19 mouse cellular contexts compared by ENCODE assay signal in the genomic region with DNA sequence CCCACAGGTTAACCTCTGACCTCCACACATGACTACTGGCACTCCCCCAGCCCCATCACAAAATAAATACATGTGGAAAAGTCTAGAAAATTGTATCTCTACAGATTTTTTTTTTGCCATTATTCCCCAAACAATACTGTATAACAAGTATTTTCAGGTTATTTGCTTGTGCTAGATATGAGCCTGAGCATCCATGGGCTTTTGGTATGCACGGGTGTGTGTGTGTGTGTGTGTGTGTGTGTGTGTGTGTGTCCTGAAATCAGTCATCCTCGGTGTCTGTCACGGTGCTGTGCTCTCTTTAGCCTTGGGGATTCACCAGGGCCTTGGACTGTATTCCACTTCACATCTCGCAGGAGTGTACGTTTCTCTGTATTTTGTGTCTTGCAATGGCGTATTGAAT. TPM values are rescaled to one million over a fixed set of nuclear protein-coding genes. Genes with fewer than 3 reads are reported as not detected.
A peak's percentile ranks its signal among the peaks of the same experiment; 100 is the strongest.
DNase-seq lines count a peak whose midpoint lies in the region; ATAC-seq and TF ChIP-seq lines count a peak whose summit lies in the region.
"Had no signal": no experiment of that assay in that cellular context is flagged by ENCODE, and none has a peak within 500 bp of the region (broad histone marks: within the 10 kb centered on the region; RNA-seq: fewer than 3 reads in every experiment).

No protein-coding gene starts in this region.

- no peak overlapping the region for H3K4me2 ChIP-seq in kidney, postnatal 0 days (ENCODE audit: low read length)
- H3K4me2 ChIP-seq: embryonic facial prominence, embryonic 12.5 days; forebrain, embryonic 13.5 days; forebrain, embryonic 15.5 days had no signal

- WGBS in kidney, postnatal 0 days = 60% methylated on average over 6 of the region's 6 CpGs

- H3K9ac ChIP-seq in kidney, postnatal 0 days (ENCODE audit: low read depth, low read length) = no peak overlapping the region
- H3K9ac ChIP-seq: embryonic facial prominence, embryonic 12.5 days; forebrain, embryonic 13.5 days; forebrain, embryonic 15.5 days; forebrain, postnatal 0 days had no signal

- no peaks in the 10 kb centered on the region for H3K9me3 ChIP-seq in kidney, postnatal 0 days (replicated peaks; ENCODE audit: low read length)
- H3K9me3 ChIP-seq: embryonic facial prominence, embryonic 10.5 days; embryonic facial prominence, embryonic 12.5 days; forebrain, embryonic 13.5 days; forebrain, embryonic 15.5 days had no signal

- no peaks in the 10 kb centered on the region for H3K4me1 ChIP-seq in kidney, postnatal 0 days (replicated peaks; ENCODE audit: insufficient read depth, low read length)

- no peaks in the 10 kb centered on the region for H3K27me3 ChIP-seq in kidney, postnatal 0 days (ENCODE audit: insufficient read depth, low read length)
- H3K27me3 ChIP-seq: embryonic facial prominence, embryonic 12.5 days; forebrain, embryonic 13.5 days; forebrain, embryonic 15.5 days; Patski had no signal

- peak; percentile 17 for DNase-seq in adrenal gland, postnatal 14 days
- no peak for DNase-seq in adrenal gland, postnatal 10 days
- DNase-seq in kidney, postnatal 0 days (ENCODE audit: low spot score) = peak; percentile 11
- no peak for DNase-seq in kidney, postnatal 10 days
- no peak for DNase-seq in spleen, postnatal 4 days (ENCODE audit: low spot score in 2 of 2)
- DNase-seq: adrenal gland, adult 8-10 months; adrenal gland, postnatal 36 days; cerebellum, adult 11-12 months; cerebellum, adult 2 months; cerebellum, adult 9-10 months; cerebellum, postnatal 10 days; cerebellum, postnatal 25 days; forebrain, postnatal 0 days had no signal

- no peak for TF ChIP-seq CTCF in kidney, postnatal 0 days (IDR thresholded peaks at IDR 0.05; ENCODE audit: low read depth)

- H3K27ac ChIP-seq in kidney, postnatal 0 days = no peak overlapping the region
- H3K27ac ChIP-seq: embryonic facial prominence, embryonic 10.5 days; embryonic facial prominence, embryonic 12.5 days; forebrain, embryonic 13.5 days; forebrain, embryonic 15.5 days had no signal

- no peaks in the 10 kb centered on the region for H3K36me3 ChIP-seq in kidney, postnatal 0 days (ENCODE audit: insufficient read depth, low read length)
- H3K36me3 ChIP-seq: embryonic facial prominence, embryonic 12.5 days; forebrain, embryonic 15.5 days had no signal

- no peak for ATAC-seq in kidney, postnatal 0 days (replicated peaks; ENCODE audit: low FRiP score, low read depth)
- ATAC-seq: activated CD4-positive, CD25-positive, alpha-beta regulatory T cell, adult 4 months; forebrain, embryonic 13.5 days; forebrain, embryonic 15.5 days; forebrain, postnatal 0 days; Patski had no signal

- no peak overlapping the region for H3K4me3 ChIP-seq in kidney, postnatal 0 days (replicated peaks; ENCODE audit: low read depth, low read length)
- H3K4me3 ChIP-seq: embryonic facial prominence, embryonic 10.5 days; embryonic facial prominence, embryonic 12.5 days; forebrain, embryonic 13.5 days; forebrain, embryonic 15.5 days had no signal

RNA-seq across cellular contexts. Expression of gene Zfp777, which starts 3.4 kb away (rescaled TPM):
- 16.9 and 26.7 TPM in 2 replicates for total RNA-seq in adrenal gland, postnatal 14 days (2021)
- total RNA-seq in adrenal gland, postnatal 10 days (2021) = 10 to 100 TPM; 25.2 to 33.8 TPM
- 7.0 and 7.6 TPM in 2 replicates for polyA plus RNA-seq in kidney, postnatal 0 days (2015; fragmentation: Nextera tagmentation; extraction: Ambion mirVana)

RNA-seq across cellular contexts. Expression of gene Zfp746, which starts 34.3 kb away (rescaled TPM):
- total RNA-seq in adrenal gland, postnatal 14 days (2021) = 25.0 and 26.7 TPM in 2 replicates
- total RNA-seq in adrenal gland, postnatal 10 days (2021) = 10 to 100 TPM; 22.6 to 26.4 TPM
- 14.6 and 18.3 TPM in 2 replicates for polyA plus RNA-seq in kidney, postnatal 0 days (2015; fragmentation: Nextera tagmentation; extraction: Ambion mirVana)

Comparison
In these comparisons a context has a peak if more than half of its experiments do, and no peak if none do; other contexts are left out.
1. DNase-seq: peak in adrenal gland, postnatal 14 days (single experiment) and kidney, postnatal 0 days (single experiment); none in adrenal gland, postnatal 10 days (single experiment), kidney, postnatal 10 days (single experiment) and spleen, postnatal 4 days (0 of 2).